Mouse (Mus musculus) right cerebral cortex, postnatal 36 days (tissue): Measurements from ENCODE around the gene Kitl.

Experiments
- DNase-seq, 2 experiments: peaks; one replicate each; pipeline ENCODE4 v3.0.0; 2022; ENCODE audit warnings: low spot score in 2 of 2, mixed read lengths in 1 of 2

Kitl gene

GRCm38 (mm10) chr10:100015370-100016325 is at the start of gene Kitl:
TSS of gene Kitl (plus strand) at chr10:100015630.
- peak; percentile 42 to 56 for DNase-seq

GRCm38 (mm10) chr10:99972866-99973265 is 42.6 kb upstream of the Kitl start:
- DNase-seq: no peak

GRCm38 (mm10) chr10:99980096-99980495 is 35.3 kb upstream of the Kitl start:
- DNase-seq: no peak

GRCm38 (mm10) chr10:99980916-99981315 is 34.5 kb upstream of the Kitl start:
- no peak for DNase-seq

GRCm38 (mm10) chr10:99981887-99982286 is 33.5 kb upstream of the Kitl start:
- no peak for DNase-seq

GRCm38 (mm10) chr10:99986745-99987144 is 28.7 kb upstream of the Kitl start:
- DNase-seq: no peak

- no peak for DNase-seq
These were observed 25.7 kb upstream of the Kitl start for GRCm38 (mm10) chr10:99989758-99990157.

GRCm38 (mm10) chr10:99992121-99992520 is 23.3 kb upstream of the Kitl start:
- no peak for DNase-seq

- DNase-seq: no peak
These were observed 14.0 kb upstream of the Kitl start for GRCm38 (mm10) chr10:100001452-100001851.

GRCm38 (mm10) chr10:100003797-100004196 is 11.6 kb upstream of the Kitl start:
- no peak for DNase-seq

- DNase-seq: no peak
These were observed 5.7 kb upstream of the Kitl start for GRCm38 (mm10) chr10:100009681-100010080.

GRCm38 (mm10) chr10:100010291-100010690 is 5.1 kb upstream of the Kitl start:
- no peak for DNase-seq

- DNase-seq: no peak
These were observed 1.3 kb upstream of the Kitl start for GRCm38 (mm10) chr10:100014096-100014495.

- peak; percentile 79 for DNase-seq
These were observed 888 bp downstream of the Kitl start for GRCm38 (mm10) chr10:100016326-100016709.

GRCm38 (mm10) chr10:100016941-100017770 is 1.7 kb downstream of the Kitl start:
- DNase-seq: no peak

- DNase-seq: no peak
These were observed 2.3 kb downstream of the Kitl start for GRCm38 (mm10) chr10:100017771-100018070.

- DNase-seq: no peak
These were observed 3.1 kb downstream of the Kitl start for GRCm38 (mm10) chr10:100018493-100018892.

- DNase-seq: no peak
These were observed 4.1 kb downstream of the Kitl start for GRCm38 (mm10) chr10:100019246-100020195.

GRCm38 (mm10) chr10:100022090-100022834 is 6.8 kb downstream of the Kitl start:
- DNase-seq: no peak

GRCm38 (mm10) chr10:100022835-100023093 is 7.3 kb downstream of the Kitl start:
- no peak for DNase-seq

- no peak for DNase-seq
These were observed 10.2 kb downstream of the Kitl start for GRCm38 (mm10) chr10:100025665-100026064.
